In genomic region chr11:49092786-49093185, GRCm38 (mm10) we compare ENCODE assay signal across 28 mouse cellular contexts. TPM values are rescaled to one million over a fixed set of nuclear protein-coding genes. Genes with fewer than 3 reads are reported as not detected.
A peak's percentile ranks its signal among the peaks of the same experiment; 100 is the strongest.
DNase-seq lines count a peak whose midpoint lies in the region; ATAC-seq and TF ChIP-seq lines count a peak whose summit lies in the region.
"Had no signal": no experiment of that assay in that cellular context is flagged by ENCODE, and none has a peak within 500 bp of the region (broad histone marks: within the 10 kb centered on the region; RNA-seq: fewer than 3 reads in every experiment).

No protein-coding gene starts in this region.

- H3K79me2 ChIP-seq in heart, adult 2 months (replicated peaks; ENCODE audit: control insufficient read depth, insufficient read depth, low read length) = no peaks in the 10 kb centered on the region

- no peak for ATAC-seq in liver, embryonic 12.5 days
- ATAC-seq in frontal cortex, adult (ENCODE audit: low TSS enrichment) = no peak
- ATAC-seq: forebrain, embryonic 14.5 days; midbrain, embryonic 15.5 days had no signal

- intact Hi-C loops in heart, postnatal 36 days (cut with DNase I) = no loop called here
- intact Hi-C loops in heart, adult 2 months (cut with DNase I) = no loop called here

- WGBS in liver, embryonic 12.5 days (ENCODE audit: insufficient replicate concordance) = 71% methylated on average over 2 of the region's 2 CpGs
- 71% methylated on average over 2 of the region's 2 CpGs for WGBS in heart, adult 2 months

- H3K9me3 ChIP-seq in liver, embryonic 12.5 days (replicated peaks) = no peaks in the 10 kb centered on the region
- H3K9me3 ChIP-seq: embryonic facial prominence, embryonic 12.5 days; heart, embryonic 10.5 days; midbrain, embryonic 15.5 days had no signal

- DNase-seq in heart, adult 11 months = peak; percentile 76
- no peak for DNase-seq in heart, postnatal 36 days
- DNase-seq in CD4-positive helper T cell, adult 2 months (ENCODE audit: low read depth, low spot score) = peak; percentile 35
- DNase-seq in naive thymus-derived CD4-positive, alpha-beta T cell, adult 2 months (ENCODE audit: low read depth) = peak; percentile 56
- DNase-seq in heart, adult 2 months = no peak
- DNase-seq: cerebellum, adult 2 months; gastrocnemius, postnatal 25 days; kidney, adult 18-20 months; kidney, postnatal 14 days; lung, postnatal 10 days; right cerebral cortex, postnatal 14 days had no signal

- H3K27ac ChIP-seq in liver, embryonic 12.5 days = peak overlapping the region; percentile 70; the same call in 1 of the 2 replicates
- no peak overlapping the region for H3K27ac ChIP-seq in heart, adult 2 months
- H3K27ac ChIP-seq: embryonic facial prominence, embryonic 12.5 days; heart, embryonic 10.5 days; midbrain, embryonic 15.5 days had no signal

- peaks cover 58% of the 10 kb centered on the region for H3K4me1 ChIP-seq in liver, embryonic 12.5 days
- H3K4me1 ChIP-seq in heart, adult 2 months (ENCODE audit: control insufficient read depth, insufficient read depth, low read length) = peaks cover 1% of the 10 kb centered on the region
- H3K4me1 ChIP-seq: midbrain, embryonic 15.5 days had no signal

- H3K27me3 ChIP-seq in liver, embryonic 12.5 days (replicated peaks) = no peaks in the 10 kb centered on the region
- no peaks in the 10 kb centered on the region for H3K27me3 ChIP-seq in heart, adult 2 months (ENCODE audit: control insufficient read depth, insufficient read depth, low read length)
- H3K27me3 ChIP-seq: embryonic facial prominence, embryonic 12.5 days; midbrain, embryonic 15.5 days had no signal

- TF ChIP-seq POLR2A in heart, adult 2 months (IDR thresholded peaks at IDR 0.05; ENCODE audit: insufficient read depth, low read depth, low read length) = no peak

- H3K4me3 ChIP-seq in liver, embryonic 12.5 days = no peak overlapping the region
- H3K4me3 ChIP-seq in heart, adult 2 months = no peak overlapping the region
- H3K4me3 ChIP-seq: embryonic facial prominence, embryonic 12.5 days; erythroblast, embryonic 14.5 days; heart, embryonic 10.5 days; midbrain, embryonic 15.5 days; myocyte had no signal

- H3K4me2 ChIP-seq in liver, embryonic 12.5 days = no peak overlapping the region
- H3K4me2 ChIP-seq: embryonic facial prominence, embryonic 12.5 days; midbrain, embryonic 15.5 days had no signal

- no peak overlapping the region for H3K9ac ChIP-seq in liver, embryonic 12.5 days
- no peak overlapping the region for H3K9ac ChIP-seq in heart, adult 2 months (ENCODE audit: low read depth, low read length)
- H3K9ac ChIP-seq: embryonic facial prominence, embryonic 12.5 days; midbrain, embryonic 15.5 days had no signal

- no peak for TF ChIP-seq CTCF in heart, adult 2 months (IDR thresholded peaks at IDR 0.05)

- no peak for TF ChIP-seq EP300 in heart, adult 2 months (IDR thresholded peaks at IDR 0.05; ENCODE audit: insufficient read depth, low read depth, low read length)

- H3K36me3 ChIP-seq in liver, embryonic 12.5 days = no peaks in the 10 kb centered on the region
- no peaks in the 10 kb centered on the region; the same call in 1 of the 2 replicates for H3K36me3 ChIP-seq in heart, adult 2 months (ENCODE audit: control insufficient read depth, insufficient read depth, low read length)
- H3K36me3 ChIP-seq: embryonic facial prominence, embryonic 12.5 days; heart, embryonic 10.5 days; midbrain, embryonic 15.5 days had no signal

RNA-seq across cellular contexts. Expression of gene Ifi47, which starts 16.4 kb away (rescaled TPM):
- 1 to 10 TPM; 2.3 to 2.7 TPM for total RNA-seq in heart, postnatal 36 days (2021)
- polyA plus RNA-seq in liver, embryonic 12.5 days (2016; fragmentation: Nextera tagmentation; extraction: Ambion mirVana) = 7.0 and 7.2 TPM in 2 replicates
- 1 to 10 TPM; 2.5 to 3.3 TPM for total RNA-seq in heart, adult 2 months (2021)
- 2.6 and 3.3 TPM in 2 replicates for polyA plus RNA-seq in heart, adult 2 months (2012; rRNA removed)
- polyA plus RNA-seq: erythroblast, embryonic 14.5 days had no signal

RNA-seq across cellular contexts. Expression of gene Olfr1396, which starts 21.9 kb away (rescaled TPM):
- 1 to 10 TPM; 1.5 TPM for total RNA-seq in heart, postnatal 36 days (2021)
- not detected in 2 replicates for polyA plus RNA-seq in liver, embryonic 12.5 days (2016; fragmentation: Nextera tagmentation; extraction: Ambion mirVana)
- 1 to 10 TPM in 1 of 2 experiments, under 1 TPM in 1; 0.97 to 1.4 TPM for total RNA-seq in heart, adult 2 months (2021)
- polyA plus RNA-seq in heart, adult 2 months (2012; rRNA removed) = 4.4 and 9.7 TPM in 2 replicates
- total RNA-seq: gastrocnemius, postnatal 25 days; megakaryocyte-erythroid progenitor cell, adult 5-6 weeks; neutrophil, adult 5-6 weeks had no signal
- polyA plus RNA-seq: cerebellum, adult 2 months; embryonic facial prominence, embryonic 12.5 days; erythroblast, embryonic 14.5 days; forebrain, embryonic 14.5 days; heart, embryonic 10.5 days; hindbrain, embryonic 11.5 days; limb, embryonic 11.5 days; liver, embryonic 16.5 days; midbrain, embryonic 15.5 days; myocyte; testis, adult 2 months had no signal

RNA-seq across cellular contexts. Expression of gene Tgtp2, which starts 28.8 kb away (rescaled TPM):
- 1 to 10 TPM in 1 of 2 experiments, under 1 TPM in 1; 0.28 to 3.8 TPM for total RNA-seq in heart, postnatal 36 days (2021)
- 0.12 and 0.15 TPM in 2 replicates for polyA plus RNA-seq in liver, embryonic 12.5 days (2016; fragmentation: Nextera tagmentation; extraction: Ambion mirVana)
- total RNA-seq in heart, adult 2 months (2021) = 1 to 10 TPM; 1.2 to 6.9 TPM
- polyA plus RNA-seq in heart, adult 2 months (2012; rRNA removed) = 7.2 and 10.3 TPM in 2 replicates
- polyA plus RNA-seq: erythroblast, embryonic 14.5 days; heart, embryonic 10.5 days; hindbrain, embryonic 11.5 days; limb, embryonic 11.5 days; midbrain, embryonic 15.5 days had no signal

RNA-seq across cellular contexts. Expression of gene 9930111J21Rik2, which starts 41.7 kb away (rescaled TPM):
- 1 to 10 TPM; 6.0 to 8.0 TPM for total RNA-seq in heart, postnatal 36 days (2021)
- polyA plus RNA-seq in liver, embryonic 12.5 days (2016; fragmentation: Nextera tagmentation; extraction: Ambion mirVana) = 0.71 and 0.88 TPM in 2 replicates
- 1 to 10 TPM; 5.5 to 7.1 TPM for total RNA-seq in heart, adult 2 months (2021)
- 1.9 and 4.9 TPM in 2 replicates for polyA plus RNA-seq in heart, adult 2 months (2012; rRNA removed)
- polyA plus RNA-seq: erythroblast, embryonic 14.5 days had no signal

RNA-seq across cellular contexts. Expression of gene Olfr1395, which starts 49.3 kb away (rescaled TPM):
- total RNA-seq in heart, postnatal 36 days (2021) = not detected
- not detected in 2 replicates for polyA plus RNA-seq in liver, embryonic 12.5 days (2016; fragmentation: Nextera tagmentation; extraction: Ambion mirVana)
- total RNA-seq in heart, adult 2 months (2021) = not detected
- polyA plus RNA-seq in heart, adult 2 months (2012; rRNA removed) = 0.12 TPM in 1 of 2 replicates, not detected in the other
- total RNA-seq: adrenal gland, adult 18-20 months; adrenal gland, postnatal 4 days; gastrocnemius, postnatal 25 days; megakaryocyte-erythroid progenitor cell, adult 5-6 weeks; neutrophil, adult 5-6 weeks had no signal
- polyA plus RNA-seq: embryonic facial prominence, embryonic 12.5 days; erythroblast, embryonic 14.5 days; forebrain, embryonic 14.5 days; heart, embryonic 10.5 days; heart, postnatal 0 days; hindbrain, embryonic 11.5 days; limb, embryonic 11.5 days; liver, embryonic 16.5 days; midbrain, embryonic 15.5 days; myocyte; testis, adult 2 months had no signal

Comparison
In these comparisons a context has a peak if more than half of its experiments do, and no peak if none do; other contexts are left out.
1. DNase-seq: peak in heart, adult 11 months (single experiment), CD4-positive helper T cell, adult 2 months (single experiment) and naive thymus-derived CD4-positive, alpha-beta T cell, adult 2 months (single experiment); none in heart, postnatal 36 days (0 of 2) and heart, adult 2 months (0 of 2).